Mouse (Mus musculus): ENCODE data around the gene Trappc6a.

GRCm38 (mm10) chr7:19508924-19509568 lies 851 bp downstream of the Trappc6a start:
- TF ChIP-seq CTCF (IDR thresholded peaks at IDR 0.05; ENCODE audit: extremely low read depth, insufficient read depth, insufficient read length, insufficient replicate concordance) (no peak), POLR2A (IDR thresholded peaks at IDR 0.05; ENCODE audit: low read depth, low read length) (no peak)
